Mouse (Mus musculus) heart, adult 10 weeks (tissue): ENCODE measurements around the gene Shisa7. TPM values are rescaled to one million over a fixed set of nuclear protein-coding genes. Genes with fewer than 3 reads are reported as not detected.

ENCODE experiments used
- polyA plus RNA-seq: library from polyadenylated mRNA; stranded (reverse); fragments of 350-450 nt; fragmentation: Illumina TruSeq; extraction: RNeasy Lipid Tissue Mini Kit (QIAGEN cat#74804); gene quantifications from one replicate; pipeline ENCODE4 v1.2.3, GENCODE M21; 2014; ENCODE audit warnings: low read depth, low replicate concordance

The Shisa7 gene
- polyA plus RNA-seq = not detected

GRCm38 (mm10) chr7:4844245-4844916, at the start of gene Shisa7:
Gene Shisa7, minus strand, starts transcription at chr7:4844696.

GRCm38 (mm10) chr7:4876753-4877221, 32.3 kb upstream of the Shisa7 start, which contains the start of gene Isoc2a:
Gene Isoc2a, plus strand, starts transcription at chr7:4877153.

DNA sequence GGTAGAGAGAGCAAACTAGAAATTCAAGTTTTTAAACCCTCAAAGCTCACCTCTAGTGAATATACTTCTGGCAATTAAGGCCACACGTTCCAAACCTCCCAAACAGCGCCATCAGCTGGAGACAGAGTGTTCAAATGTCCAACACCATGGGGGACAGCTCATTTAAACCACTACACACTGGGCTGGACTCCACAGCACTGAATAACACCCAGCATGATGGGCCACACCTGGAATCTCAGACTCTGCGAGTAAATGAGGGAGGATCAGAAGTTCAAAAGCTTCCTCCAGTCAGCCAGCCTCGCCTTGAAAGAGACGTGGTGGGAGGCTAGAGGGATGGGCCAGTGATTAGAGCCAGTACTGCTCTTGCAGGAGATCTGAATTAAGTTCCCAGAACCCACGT, 25.6 kb upstream of the Shisa7 start, which contains the start of gene Isoc2b:
TSS of gene Isoc2b (minus strand) at position 126 of the 400 bp plus-strand sequence.

GRCm38 (mm10) chr7:4812303-4813104, 32.0 kb downstream of the Shisa7 start, which contains the start of gene Ube2s:
Gene Ube2s, minus strand, starts transcription at chr7:4812590.

DNA sequence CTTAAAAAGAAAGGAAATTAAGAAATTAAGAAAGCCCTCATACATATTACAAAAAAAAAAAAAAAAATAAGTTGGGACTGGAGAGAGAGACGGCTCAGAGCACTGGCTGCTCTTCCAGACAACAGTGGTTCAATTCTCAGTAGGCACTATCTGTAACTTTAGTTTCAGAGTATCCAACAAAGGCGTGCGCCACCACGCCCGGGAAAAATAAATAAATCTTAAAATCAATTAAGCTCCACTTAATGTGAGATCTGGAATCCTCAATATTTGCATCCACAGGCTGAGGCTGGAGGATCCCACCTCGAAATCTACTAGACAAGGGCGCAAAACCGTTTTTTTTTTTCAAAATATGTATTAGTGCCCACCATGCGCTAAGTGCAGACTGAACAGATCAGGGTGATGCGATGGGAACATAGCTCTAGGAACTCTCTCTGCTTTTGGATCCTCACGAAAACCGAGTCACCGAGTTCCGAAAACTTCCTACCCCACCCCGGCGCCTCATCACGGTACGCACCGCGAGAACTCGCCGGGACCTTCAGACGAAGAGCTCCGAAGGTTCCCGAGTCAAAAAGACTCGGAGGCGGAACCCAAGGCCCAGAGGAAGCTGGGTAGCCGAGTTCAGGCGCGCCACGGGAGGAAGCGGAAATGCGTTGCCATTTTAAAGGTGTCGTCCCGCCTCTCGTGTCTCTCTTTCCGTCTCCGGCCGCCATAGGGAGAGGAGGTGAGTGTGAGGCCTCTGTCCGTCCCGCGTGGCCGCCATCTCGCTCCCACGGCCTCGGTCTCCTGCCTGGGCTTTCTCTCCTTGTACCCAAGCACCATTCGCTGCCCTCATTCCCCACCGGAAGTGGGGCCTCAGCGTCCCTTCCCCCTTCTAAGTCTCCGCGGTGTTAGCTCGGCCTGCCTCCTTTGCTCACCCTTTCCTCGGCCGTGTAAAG, 52.0 kb downstream of the Shisa7 start, which contains the start of gene Rpl28:
TSS of gene Rpl28 (plus strand) at position 597 of the 935 bp plus-strand sequence.

GRCm38 (mm10) chr7:4789436-4789935, 55.0 kb downstream of the Shisa7 start, which contains the start of gene Tmem238:
Gene Tmem238, minus strand, starts transcription at chr7:4789656.

DNA sequence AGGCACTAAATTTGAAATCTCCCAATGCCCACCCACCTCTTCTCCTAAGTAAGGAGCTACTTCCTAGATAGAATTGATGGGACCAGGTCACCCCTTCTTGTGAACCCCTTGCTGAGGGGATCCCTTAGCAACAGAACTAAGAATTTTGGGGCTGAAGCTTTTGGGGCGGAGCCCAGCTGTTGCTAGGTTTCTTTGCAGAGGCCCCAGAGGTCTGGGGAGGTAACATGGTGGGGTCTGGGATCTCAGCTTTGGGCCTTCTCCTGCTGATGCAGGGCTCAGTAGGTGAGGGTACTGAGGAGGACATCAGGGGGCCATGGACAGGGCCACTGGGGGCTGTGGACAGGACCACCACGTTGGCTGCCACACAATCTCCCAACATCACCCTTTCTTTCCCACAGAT, 61.7 kb downstream of the Shisa7 start, which contains the start of the genes Il11 and Tmem190:
TSS of gene Il11 (minus strand) at position 101 of the 400 bp plus-strand sequence.
TSS of gene Tmem190 (plus strand) at position 179 of the 400 bp plus-strand sequence.

Other genes with a start within 250 kb of the Shisa7 start
- not detected for gene Ptprh, start 240.7 kb downstream of the Shisa7 start, polyA plus RNA-seq
- 7.5 TPM for gene Tmem86b, start 213.3 kb downstream of the Shisa7 start, polyA plus RNA-seq
- gene Ppp6r1, start 185.7 kb downstream of the Shisa7 start, polyA plus RNA-seq = 64.9 TPM
- 37.1 TPM for gene Hspbp1, start 159.6 kb downstream of the Shisa7 start, polyA plus RNA-seq
- 2.1 TPM for gene Brsk1, start 154.1 kb downstream of the Shisa7 start, polyA plus RNA-seq
- not detected for gene Tmem150b, start 119.4 kb downstream of the Shisa7 start, polyA plus RNA-seq
- gene Kmt5c, start 104.6 kb downstream of the Shisa7 start, polyA plus RNA-seq = 22.8 TPM
- gene Cox6b2, start 91.6 kb downstream of the Shisa7 start, polyA plus RNA-seq = 10.7 TPM
- not detected for gene Fam71e2, start 73.4 kb downstream of the Shisa7 start, polyA plus RNA-seq
- not detected for gene Il11, start 61.8 kb downstream of the Shisa7 start, polyA plus RNA-seq
- gene Tmem190, start 61.8 kb downstream of the Shisa7 start, polyA plus RNA-seq = not detected
- gene Tmem238, start 55.0 kb downstream of the Shisa7 start, polyA plus RNA-seq = 6.3 TPM
- gene Rpl28, start 51.8 kb downstream of the Shisa7 start, polyA plus RNA-seq = 392 TPM
- gene Ube2s, start 32.1 kb downstream of the Shisa7 start, polyA plus RNA-seq = 101 TPM
- 13.4 TPM for gene Isoc2b, start 25.6 kb upstream of the Shisa7 start, polyA plus RNA-seq
- 45.8 TPM for gene Isoc2a, start 32.5 kb upstream of the Shisa7 start, polyA plus RNA-seq
- gene Gm36210, start 61.8 kb upstream of the Shisa7 start, polyA plus RNA-seq = not detected
- gene Zfp628, start 70.5 kb upstream of the Shisa7 start, polyA plus RNA-seq = 4.9 TPM
- 4.8 TPM for gene Nat14, start 77.3 kb upstream of the Shisa7 start, polyA plus RNA-seq
- 4.7 TPM for gene Ssc5d, start 81.1 kb upstream of the Shisa7 start, polyA plus RNA-seq
- gene Sbk2, start 119.7 kb upstream of the Shisa7 start, polyA plus RNA-seq = 56.6 TPM
- gene Sbk3, start 126.5 kb upstream of the Shisa7 start, polyA plus RNA-seq = 60.8 TPM
- 25.1 TPM for gene Zfp579, start 151.5 kb upstream of the Shisa7 start, polyA plus RNA-seq
- 14.0 TPM for gene Zfp524, start 169.7 kb upstream of the Shisa7 start, polyA plus RNA-seq
- gene Fiz1, start 170.0 kb upstream of the Shisa7 start, polyA plus RNA-seq = 17.3 TPM
- not detected for gene Gm44973, start 170.8 kb upstream of the Shisa7 start, polyA plus RNA-seq
- 11.4 TPM for gene Zfp865, start 175.7 kb upstream of the Shisa7 start, polyA plus RNA-seq
- not detected for gene Ccdc106, start 175.9 kb upstream of the Shisa7 start, polyA plus RNA-seq
- not detected for gene 4632433K11Rik, start 189.4 kb upstream of the Shisa7 start, polyA plus RNA-seq
- 8.3 TPM for gene Zfp784, start 193.8 kb upstream of the Shisa7 start, polyA plus RNA-seq
- 3.2 TPM for gene Zfp580, start 206.8 kb upstream of the Shisa7 start, polyA plus RNA-seq
- gene U2af2, start 217.4 kb upstream of the Shisa7 start, polyA plus RNA-seq = 85.2 TPM
- gene Epn1, start 235.5 kb upstream of the Shisa7 start, polyA plus RNA-seq = 140 TPM